Mouse (Mus musculus) cerebellum, postnatal 36 days (tissue): ENCODE results near the gene Anxa8.

Source experiments
- DNase-seq, 2 experiments: peaks; one replicate each; pipeline ENCODE4 v3.0.0; 2021 to 2022; ENCODE audit warnings: mixed read lengths in 2 of 2

Anxa8 gene

DNA sequence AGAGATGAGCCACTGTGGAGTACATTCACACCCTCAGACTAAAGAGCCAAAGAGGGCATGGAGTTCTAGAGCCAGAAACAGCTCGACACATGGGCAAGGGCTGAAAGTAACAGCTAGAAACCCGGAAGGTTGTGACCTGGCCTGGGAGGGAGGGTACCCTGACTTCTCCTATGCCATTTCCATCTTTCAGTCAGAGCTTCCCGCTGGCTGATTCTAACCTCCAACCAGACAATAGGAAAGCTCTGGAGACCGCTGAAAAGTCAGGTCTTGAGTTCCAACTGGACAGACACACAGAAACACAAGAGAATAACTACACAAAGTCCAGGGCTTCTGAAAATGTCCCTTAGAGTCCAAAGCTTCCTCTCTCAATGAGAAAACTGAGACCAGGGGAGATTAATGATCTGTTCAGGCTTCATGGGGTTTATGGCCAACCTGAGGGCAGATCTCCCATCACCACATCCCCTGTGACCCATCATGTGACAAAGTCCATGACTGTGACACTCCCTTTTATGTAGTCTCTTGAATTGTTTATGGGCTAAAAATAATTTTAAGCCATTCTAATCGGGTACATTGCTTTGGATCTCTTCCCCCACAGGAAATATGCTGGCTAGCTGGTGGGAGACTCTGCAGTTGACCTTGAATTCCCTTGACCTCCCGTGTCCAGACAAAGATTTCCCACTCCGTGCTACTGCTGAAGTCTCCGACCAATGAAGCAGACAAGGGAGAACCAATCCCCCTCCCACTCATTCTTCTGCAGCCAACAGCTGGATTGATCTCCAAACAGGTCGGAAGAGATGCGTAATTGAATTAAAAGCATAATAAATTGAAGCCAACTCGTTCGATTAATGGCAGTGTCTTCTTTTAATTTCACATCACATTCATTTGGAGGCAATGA is 34.5 kb downstream of the Anxa8 start:
- DNase-seq, result no peak

- DNase-seq, result no peak
These were observed 35.2 kb downstream of the Anxa8 start for GRCm38 (mm10) chr14:34120923-34121351.

DNA sequence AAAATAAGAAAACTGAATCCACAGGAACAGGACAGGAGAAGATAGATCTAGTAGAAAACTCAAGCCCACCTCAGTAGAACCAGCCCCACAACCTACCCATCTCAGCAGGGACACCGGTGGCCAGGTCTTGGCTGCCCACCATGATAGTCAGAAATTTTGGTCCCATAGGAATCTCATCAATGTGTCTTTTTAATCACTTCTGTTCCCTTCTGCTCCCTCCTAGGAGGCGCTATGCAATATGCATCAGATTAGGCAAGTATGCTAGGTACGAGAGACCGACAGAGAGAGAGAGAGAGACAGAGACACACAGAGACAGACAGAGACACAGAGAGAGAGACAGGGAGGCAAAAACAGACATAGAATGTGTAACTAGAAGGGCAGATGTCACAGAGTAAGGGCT is 35.9 kb downstream of the Anxa8 start:
- DNase-seq, result no peak

DNA sequence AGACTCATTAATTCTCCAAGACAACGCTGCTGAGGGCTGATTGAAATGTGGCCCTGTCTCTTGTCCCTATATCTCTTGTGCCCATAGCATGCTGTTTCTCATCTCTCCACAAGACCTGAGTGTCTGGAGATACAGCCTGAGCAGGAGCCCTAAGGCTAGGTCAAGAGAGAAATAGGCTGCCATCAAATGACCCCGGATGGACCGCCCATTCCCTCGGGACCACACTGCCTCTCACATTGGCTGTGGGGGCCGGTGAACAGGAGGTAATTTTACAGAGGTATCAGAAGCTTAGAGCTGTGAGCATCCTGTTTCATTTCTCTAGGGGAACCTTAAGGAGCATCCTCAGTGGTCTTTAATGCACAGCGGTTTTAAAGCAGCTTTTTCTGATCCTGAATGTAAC is 45.4 kb downstream of the Anxa8 start:
- DNase-seq, result no peak

- no peak for DNase-seq
These were observed 49.6 kb downstream of the Anxa8 start for GRCm38 (mm10) chr14:34135391-34135790.

DNA sequence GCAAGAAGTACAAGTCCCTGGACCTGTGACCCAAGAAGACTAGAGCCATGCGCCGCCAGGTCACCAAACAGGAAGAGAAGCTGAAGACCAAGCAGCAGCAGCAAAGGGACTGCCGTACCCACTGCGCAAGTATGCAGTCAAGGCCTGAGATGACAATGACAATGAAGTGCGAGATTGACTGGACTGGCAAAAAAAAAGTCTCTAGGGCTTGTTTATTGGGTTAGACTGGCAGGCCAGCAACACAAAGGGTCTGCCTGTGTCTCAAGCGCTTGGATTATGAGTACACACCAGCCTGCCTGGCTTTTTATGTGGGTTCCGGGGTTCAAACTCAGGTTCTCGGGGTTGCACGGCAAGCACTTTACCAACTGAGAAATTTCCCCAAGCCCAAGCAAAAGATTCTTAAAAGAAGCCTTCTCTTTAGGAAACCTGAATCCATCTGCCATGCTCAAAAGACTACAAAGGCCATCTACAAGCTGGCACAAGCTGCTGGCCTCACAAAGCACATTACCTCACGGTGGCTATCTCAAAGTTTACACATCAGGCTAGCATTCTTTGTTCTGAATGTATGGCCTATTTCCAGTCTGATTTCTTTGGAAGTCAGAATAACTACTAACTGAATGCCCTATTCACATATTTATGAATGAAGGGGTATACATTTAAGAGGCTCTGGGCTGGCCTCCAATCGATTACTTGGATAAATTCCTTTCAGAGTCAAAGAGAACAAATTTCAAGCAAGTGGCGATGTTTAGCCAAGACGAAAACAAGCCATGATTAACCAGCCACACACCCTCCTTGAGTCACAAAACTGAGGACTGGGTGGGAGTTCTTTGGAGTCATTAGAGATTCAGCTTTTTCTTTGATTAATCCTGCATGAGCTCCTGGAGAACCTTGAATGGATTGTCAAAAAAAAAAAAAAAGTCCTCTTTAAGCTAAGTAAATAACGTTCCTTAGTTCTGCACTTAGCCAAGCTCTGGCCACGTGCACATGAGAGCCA is 54.2 kb downstream of the Anxa8 start:
- DNase-seq, result no peak

GRCm38 (mm10) chr14:34142316-34142715 is 56.5 kb downstream of the Anxa8 start:
- DNase-seq, result no peak

- DNase-seq, result no peak
These were observed 57.1 kb downstream of the Anxa8 start for GRCm38 (mm10) chr14:34142915-34143314.
